Mouse (Mus musculus) ovary, postnatal 14 days (tissue): ENCODE measurements around the gene Retreg1.
"Not testable (repeated sequence)": the region's sequence is repeated elsewhere in the genome, so short reads cannot be mapped to it uniquely, and the experiment has no call there.

ENCODE experiments used
- DNase-seq: peaks from one replicate; pipeline ENCODE4 v3.0.0; 2022; ENCODE audit warnings: low spot score

Retreg1 gene

DNA sequence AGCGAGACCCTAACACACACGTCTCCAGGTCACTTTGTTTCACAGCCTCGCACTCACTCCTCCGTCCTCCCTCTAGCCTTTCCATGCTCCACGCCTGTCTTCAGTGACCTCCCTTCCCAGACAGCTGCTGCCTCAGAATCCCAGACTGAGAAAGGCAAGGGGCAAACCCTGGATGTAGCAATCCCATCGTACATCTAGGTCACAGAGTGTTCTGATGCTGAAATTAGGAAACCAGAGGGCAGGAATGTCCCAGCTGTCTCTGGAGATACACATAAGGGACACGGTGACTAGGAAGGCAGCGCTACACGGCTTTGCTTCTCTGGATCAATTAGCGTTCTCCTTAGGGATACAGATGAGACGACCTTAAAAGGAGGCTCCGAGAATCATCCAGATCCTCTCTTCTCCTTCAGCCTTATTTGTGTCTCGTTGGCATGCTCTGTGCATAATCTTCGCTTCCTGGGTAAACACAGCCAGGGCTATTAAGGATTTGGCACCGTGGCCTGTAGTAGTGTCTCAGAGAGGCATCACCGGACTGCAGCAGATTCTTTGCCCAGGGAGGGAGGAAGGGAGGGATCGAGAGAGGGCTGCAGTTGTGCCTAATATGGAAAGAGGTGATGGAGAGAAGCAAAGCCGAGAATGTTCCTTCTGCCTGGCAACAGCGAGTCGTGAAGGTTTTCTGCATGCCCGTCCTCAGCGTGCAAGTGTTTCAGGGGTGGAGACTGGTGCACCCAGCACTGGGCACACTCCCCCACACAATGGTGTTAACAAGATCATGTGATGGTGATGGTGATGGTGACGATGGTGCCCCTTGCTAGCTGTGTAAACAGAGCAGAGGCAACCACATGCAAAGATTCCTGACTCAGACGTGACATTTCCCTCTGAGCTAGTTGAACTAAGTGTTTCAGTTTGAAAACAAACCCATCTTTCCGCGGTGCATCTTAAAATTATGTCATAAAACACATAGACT is 105.6 kb downstream of the Retreg1 start:
- no peak for DNase-seq

- DNase-seq = no peak
These were observed 106.7 kb downstream of the Retreg1 start for GRCm38 (mm10) chr15:25949696-25950095.

- DNase-seq = no peak
These were observed 107.6 kb downstream of the Retreg1 start for GRCm38 (mm10) chr15:25950584-25950983.

- DNase-seq = no peak
These were observed 108.1 kb downstream of the Retreg1 start for GRCm38 (mm10) chr15:25951037-25951436.

- no peak for DNase-seq
These were observed 113.0 kb downstream of the Retreg1 start for GRCm38 (mm10) chr15:25956001-25956400.

DNA sequence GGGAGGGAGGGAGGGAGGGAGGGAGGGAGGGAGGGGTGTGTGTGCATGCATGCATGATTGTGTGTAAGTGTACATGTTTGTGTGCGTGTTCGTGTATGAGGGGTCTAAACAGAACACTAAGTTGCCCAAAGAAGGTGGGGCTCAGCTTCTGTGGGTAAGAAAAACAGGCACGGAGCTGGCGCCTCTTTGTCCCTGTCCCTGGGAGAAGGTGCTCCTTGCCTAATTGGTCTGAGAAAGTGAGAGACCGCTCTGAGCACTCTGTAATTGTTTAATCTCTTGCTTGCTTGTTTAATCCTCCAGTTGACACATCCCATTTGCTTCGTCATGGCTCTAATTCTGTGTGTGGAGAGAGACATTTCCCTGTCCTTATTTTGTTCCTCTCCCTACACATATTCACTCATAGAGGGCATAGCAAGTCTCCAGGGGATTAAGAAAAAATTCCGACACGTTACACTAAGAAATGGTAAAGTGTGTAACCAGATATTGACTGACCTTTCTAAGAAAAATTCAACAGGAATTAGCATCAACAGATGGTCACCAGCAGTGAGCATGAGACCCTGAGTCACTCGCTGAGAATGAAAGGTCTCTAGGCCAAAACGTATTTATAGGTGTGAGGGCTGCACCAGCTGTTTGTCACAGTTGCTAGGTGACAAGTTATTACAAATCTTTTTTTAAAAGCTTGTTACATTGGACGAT is 113.6 kb downstream of the Retreg1 start:
- no peak for DNase-seq

GRCm38 (mm10) chr15:25957651-25958050 is 114.7 kb downstream of the Retreg1 start:
- DNase-seq = no peak

DNA sequence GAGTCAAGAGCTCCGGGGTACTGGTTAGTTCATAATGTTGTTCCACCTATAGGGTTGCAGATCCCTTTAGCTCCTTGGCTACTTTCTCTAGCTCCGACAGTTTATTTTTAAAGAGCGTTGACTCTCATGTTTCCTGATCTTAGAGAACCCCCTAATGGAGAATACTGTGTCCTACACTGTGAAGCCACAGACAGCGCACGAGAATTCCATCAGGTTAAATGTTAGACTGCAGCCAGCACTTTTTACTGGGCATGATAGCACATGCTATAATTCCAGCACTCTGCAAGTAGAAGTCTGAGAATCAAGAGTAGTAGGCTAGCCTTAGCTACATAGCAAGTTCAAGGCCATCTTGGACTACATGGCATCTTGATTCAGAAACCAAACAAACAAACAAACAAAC is 116.4 kb downstream of the Retreg1 start:
- DNase-seq = peak; percentile 24

GRCm38 (mm10) chr15:25960231-25960630 is 117.3 kb downstream of the Retreg1 start:
- DNase-seq = no peak

DNA sequence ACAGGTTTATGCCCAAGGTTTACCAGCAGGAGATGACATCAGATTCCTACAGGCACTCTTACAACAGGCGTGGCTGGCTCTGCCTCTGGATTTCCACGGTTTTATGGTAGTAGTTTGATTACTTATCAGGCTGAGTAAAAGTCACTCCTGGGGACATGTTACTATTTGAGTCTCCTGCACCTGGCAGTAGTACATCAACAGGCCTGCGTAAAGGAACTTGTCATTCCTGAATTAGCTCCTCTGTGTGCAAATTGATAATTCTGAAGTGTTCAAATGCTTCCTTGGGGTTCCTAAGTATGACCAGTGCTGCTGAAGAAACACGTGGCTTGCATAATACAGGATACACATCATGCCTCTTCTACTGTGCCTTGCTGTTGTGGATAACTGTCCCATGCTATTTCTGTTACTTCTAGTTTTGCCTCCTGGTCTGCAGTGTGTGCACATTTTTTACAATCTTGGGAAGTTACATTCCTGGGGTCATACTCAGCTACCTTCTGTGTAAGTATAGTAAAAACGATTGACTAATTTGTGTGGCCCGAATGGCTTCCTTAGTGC is 123.3 kb downstream of the Retreg1 start:
- DNase-seq = no peak

GRCm38 (mm10) chr15:25971596-25971995 is 128.6 kb downstream of the Retreg1 start:
- DNase-seq = no peak

DNA sequence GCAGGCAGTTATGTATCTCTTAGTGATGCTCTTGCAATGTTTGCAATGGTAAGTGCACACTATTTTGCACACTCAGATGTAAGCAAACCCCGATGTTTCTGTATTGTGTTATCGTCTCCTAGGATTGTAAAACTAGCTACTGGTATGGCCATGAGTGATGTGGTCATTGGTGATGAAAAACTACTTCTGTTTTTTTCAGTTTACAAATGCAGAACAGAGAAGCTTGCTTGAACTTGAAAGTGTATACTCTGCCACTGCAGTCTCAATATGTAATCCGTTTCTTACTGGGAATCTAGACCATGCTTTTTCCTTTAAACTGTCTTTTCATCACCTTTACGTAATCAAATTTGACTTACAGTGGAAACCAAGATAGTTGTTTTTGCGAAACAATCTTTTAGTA is 129.8 kb downstream of the Retreg1 start:
- DNase-seq = no peak

- no peak for DNase-seq
These were observed 131.4 kb downstream of the Retreg1 start for GRCm38 (mm10) chr15:25974352-25974751.

GRCm38 (mm10) chr15:25975810-25976209 is 132.8 kb downstream of the Retreg1 start:
- DNase-seq = no peak

GRCm38 (mm10) chr15:25983614-25984013 is 140.6 kb downstream of the Retreg1 start:
- not testable (repeated sequence) for DNase-seq

- DNase-seq = peak; percentile 84
These were observed 141.2 kb downstream of the Retreg1 start, which contains the start of gene Zfp622 for GRCm38 (mm10) chr15:25984067-25984733. TSS of gene Zfp622 (plus strand) at chr15:25984366.

DNA sequence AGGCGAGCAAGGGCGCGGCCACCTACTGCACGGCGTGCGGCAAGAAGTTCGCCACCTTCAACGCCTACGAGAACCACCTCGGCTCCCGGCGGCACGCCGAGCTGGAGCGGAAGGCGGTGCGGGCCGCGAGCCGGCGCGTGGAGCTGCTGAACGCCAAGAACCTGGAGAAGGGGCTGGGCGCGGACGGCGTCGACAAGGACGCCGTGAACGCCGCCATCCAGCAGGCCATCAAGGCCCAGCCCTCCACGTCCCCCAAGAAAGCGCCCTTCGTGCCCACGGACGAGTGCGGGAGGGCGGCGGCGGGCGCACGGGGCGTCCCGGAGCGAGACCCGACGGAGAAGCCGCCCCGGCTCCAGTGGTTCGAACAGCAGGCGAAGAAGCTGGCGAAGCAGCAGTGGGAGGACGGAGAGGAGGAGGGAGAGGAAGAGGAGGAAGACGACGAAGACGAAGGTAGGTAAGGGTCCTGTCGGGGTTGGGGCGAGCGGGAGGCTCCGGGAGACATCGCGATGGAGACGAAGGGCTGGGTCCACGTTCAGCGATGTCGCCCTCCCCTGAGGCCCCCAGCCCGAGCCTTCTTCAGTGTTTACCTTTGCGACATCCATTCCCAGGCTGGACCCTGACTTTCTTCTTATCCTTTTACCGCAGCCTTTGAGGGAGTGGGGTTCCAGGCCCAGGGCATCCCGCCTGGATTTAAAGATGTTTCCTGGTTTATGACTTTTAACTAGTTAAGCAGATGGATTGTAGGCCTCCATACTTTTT is 141.9 kb downstream of the Retreg1 start:
- no peak for DNase-seq

DNA sequence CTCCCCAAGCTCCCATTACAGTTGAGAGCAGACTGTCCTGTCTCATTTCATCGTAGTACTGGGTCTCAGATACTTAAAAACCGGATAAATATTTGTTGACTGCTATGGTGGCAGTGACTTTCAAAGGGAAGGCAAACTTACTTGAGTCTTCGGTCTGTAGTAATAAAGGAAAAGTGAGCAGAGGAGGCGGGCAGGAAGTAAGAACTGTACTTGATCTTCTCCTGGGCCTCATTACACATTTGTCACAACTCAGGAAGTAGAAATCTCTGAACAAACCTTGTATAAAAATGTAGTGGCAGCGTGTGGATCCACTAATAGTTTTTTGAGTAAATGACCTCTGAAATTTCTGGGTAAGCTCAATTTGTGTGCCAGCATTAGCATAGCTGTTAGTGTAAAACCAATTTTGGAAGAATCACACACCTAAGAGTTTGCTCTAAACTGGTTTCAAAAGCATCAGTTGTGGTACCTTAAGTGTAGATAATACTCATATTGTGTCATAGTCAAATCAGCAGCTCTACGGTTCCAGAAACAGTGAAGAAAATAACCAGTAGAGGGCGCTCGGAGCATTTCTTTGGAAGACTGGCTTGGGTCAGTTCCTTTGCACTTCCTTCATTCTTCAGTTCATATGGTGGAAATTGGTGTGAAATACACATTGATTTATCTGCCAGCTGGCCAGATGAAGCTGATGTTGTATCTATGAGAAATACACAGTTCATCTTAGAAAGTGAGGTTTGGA is 150.2 kb downstream of the Retreg1 start:
- DNase-seq = peak; percentile 42

DNA sequence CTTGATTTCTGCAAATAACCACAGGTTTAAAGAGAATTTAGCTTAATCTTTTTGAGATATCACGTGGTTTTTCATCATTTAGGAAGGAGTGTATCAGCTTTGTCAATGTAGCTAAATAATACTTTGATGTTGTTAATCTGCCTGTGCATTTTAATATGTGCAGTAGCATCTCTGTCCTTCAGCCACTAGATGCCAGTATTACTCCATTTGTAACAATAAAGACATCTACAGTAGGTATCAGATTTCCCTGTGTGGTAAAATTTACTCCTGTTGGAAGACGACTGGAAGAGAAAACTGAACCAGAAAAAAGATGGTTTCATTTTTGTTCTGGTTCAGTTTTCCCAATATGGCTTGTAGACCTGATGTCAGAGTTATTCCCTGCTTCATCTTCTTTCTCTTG is 152.5 kb downstream of the Retreg1 start:
- DNase-seq = no peak

DNA sequence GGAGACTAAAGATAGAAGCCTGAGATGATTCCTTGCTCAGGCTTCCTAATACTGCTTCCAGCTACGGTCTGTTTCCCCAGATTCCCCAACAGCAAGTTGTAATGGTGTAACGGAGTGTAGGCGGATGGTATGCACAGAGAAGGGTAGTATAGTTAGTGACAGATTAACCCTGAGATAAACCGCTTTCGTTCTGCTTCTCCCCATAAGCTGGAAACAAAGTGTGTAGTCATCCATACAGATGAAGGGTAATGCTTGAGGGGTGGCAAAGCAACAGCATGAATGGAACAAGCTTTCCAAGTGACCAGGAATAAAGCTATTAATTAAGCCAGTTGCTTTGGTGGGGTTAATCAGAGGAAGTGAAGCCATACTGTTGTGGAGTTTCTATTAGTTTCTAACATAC is 156.6 kb downstream of the Retreg1 start:
- not testable (repeated sequence) for DNase-seq

DNA sequence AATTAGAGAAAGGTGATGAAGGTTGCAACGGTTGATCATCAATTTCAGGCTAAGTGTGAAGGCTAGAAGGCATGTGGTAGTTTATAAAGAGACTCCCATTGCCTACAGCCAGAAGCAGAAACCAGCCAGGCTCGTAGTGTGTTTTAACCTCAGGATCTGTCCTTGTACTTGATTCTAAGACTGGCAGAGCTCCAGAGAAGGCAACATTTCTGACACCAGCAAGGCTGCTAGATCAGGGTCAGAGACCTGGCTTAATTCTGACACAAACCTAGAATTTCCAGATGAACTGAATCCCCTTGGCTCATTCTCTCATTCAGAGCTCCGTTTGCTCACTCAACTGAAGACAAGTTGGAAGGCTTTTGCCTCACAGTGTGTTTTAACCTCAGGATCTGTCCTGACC is 165.6 kb downstream of the Retreg1 start:
- no peak for DNase-seq
